Mouse (Mus musculus) heart, postnatal 36 days (tissue): ENCODE measurements around the gene Ccl21a. TPM values are rescaled to one million over a fixed set of nuclear protein-coding genes. Genes with fewer than 3 reads are reported as not detected.
"Not testable (repeated sequence)": the region's sequence is repeated elsewhere in the genome, so short reads cannot be mapped to it uniquely, and the experiment has no call there.

Experiments
- DNase-seq, 2 experiments: peaks; one replicate each; pipeline ENCODE4 v3.0.0; 2021 to 2022
- intact Hi-C: fragments of 180-260 bp; cut with DNase I; formaldehyde crosslinking; loops from one replicate; pipeline ENCODE4 v1.15.1; 2025
- total RNA-seq, 2 experiments: library from RNA; stranded (reverse); gene quantifications; 2 replicates each; pipeline ENCODE4 v1.2.3; 2021

The Ccl21a gene
- total RNA-seq = 10 to 100 TPM; 40.1 to 54.5 TPM

- intact Hi-C loops, DNase-seq: not testable (repeated sequence)
Measured at GRCm38 (mm10) chr4:42773893-42774292, at the start of gene Ccl21a. TSS of gene Ccl21a (minus strand) at chr4:42773993.

DNA sequence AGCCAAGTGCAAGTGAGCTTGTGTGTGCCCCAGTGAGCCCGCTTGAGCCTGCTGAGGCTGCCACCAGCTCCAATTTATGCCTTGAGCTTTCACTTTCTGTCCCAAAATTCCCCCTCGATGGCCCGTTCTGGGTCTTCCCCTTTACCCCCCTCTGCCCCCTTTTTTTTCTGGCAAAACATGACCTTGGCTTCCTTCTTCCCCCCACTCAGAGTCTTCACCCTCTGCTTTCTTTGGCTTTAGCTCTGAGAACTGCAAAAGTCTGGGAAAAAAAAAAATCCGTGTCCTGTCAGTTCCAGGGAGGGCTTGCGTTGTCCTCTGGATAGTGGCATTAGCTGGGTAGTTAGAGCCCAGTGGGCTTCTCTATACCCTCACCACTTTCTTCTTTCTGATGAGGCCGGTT is 17.3 kb downstream of the Ccl21a start, which contains the start of gene Ccl19:
Gene Ccl19, minus strand, starts transcription at position 101 of the 400 bp plus-strand sequence.
- intact Hi-C loops, DNase-seq: not testable (repeated sequence)

DNA sequence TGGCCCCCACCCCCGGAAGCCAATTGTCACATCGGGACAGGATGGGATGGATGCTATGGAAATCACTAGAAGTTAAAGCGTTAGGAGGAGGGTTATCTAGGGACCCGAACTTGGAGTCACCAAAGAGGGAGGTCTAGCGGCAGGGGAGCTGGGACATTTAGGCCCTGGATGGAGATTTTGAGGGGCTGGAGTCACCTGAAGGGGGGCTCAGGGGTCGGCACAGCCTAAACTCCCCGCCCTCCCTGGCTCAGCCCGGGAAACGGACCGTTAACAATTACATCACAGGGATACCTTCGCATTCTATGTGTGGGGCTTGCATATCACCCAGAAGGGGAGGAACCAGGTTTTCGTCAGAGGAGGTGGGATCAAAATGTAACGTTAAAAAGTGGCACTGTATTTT is 38.5 kb downstream of the Ccl21a start, which contains the start of gene 4930578G10Rik:
Gene 4930578G10Rik, plus strand, starts transcription at position 301 of the 400 bp plus-strand sequence.
- intact Hi-C loops, DNase-seq: not testable (repeated sequence)

Other genes starting within 250 kb of the Ccl21a start
- gene Fam205a2, start 245.8 kb downstream of the Ccl21a start, total RNA-seq = not detected
- not detected for gene Gm10591, start 161.8 kb downstream of the Ccl21a start, total RNA-seq
- gene Gm2564, start 144.3 kb downstream of the Ccl21a start, total RNA-seq = 1 to 10 TPM; 2.4 to 3.0 TPM
- not detected for gene Ccl27b, start 118.7 kb downstream of the Ccl21a start, total RNA-seq
- gene Il11ra2, start 112.1 kb downstream of the Ccl21a start, total RNA-seq = under 1 TPM in 1 of 2 experiments, not detected in 1; 0.27 TPM
- gene 4930578G10Rik, start 38.4 kb downstream of the Ccl21a start, total RNA-seq = not detected
- under 1 TPM in 1 of 2 experiments, not detected in 1; 0.73 TPM for gene Ccl19, start 17.4 kb downstream of the Ccl21a start, total RNA-seq
- under 1 TPM in 1 of 2 experiments, not detected in 1; 0.08 TPM for gene Fam205a1, start 79.9 kb upstream of the Ccl21a start, total RNA-seq
- gene Gm12394, start 82.8 kb upstream of the Ccl21a start, total RNA-seq = not detected
- gene Fam205c, start 100.2 kb upstream of the Ccl21a start, total RNA-seq = 1 to 10 TPM; 6.2 to 9.6 TPM
- 1 to 10 TPM; 5.6 to 8.0 TPM for gene Phf24, start 142.7 kb upstream of the Ccl21a start, total RNA-seq
- gene Dnajb5, start 175.8 kb upstream of the Ccl21a start, total RNA-seq = 10 to 100 TPM; 70.6 to 92.4 TPM
- not detected for gene 1700022I11Rik, start 195.6 kb upstream of the Ccl21a start, total RNA-seq
- gene Vcp, start 226.5 kb upstream of the Ccl21a start, total RNA-seq = 100 to 1,000 TPM; 264 to 265 TPM
- 1 to 10 TPM; 2.6 to 3.2 TPM for gene Fancg, start 236.5 kb upstream of the Ccl21a start, total RNA-seq